Mouse (Mus musculus) adrenal gland, adult (tissue): Measurements from ENCODE around the gene Myrf.
A peak's percentile ranks its signal among the peaks of the same experiment; 100 is the strongest.

Experiments used
- DNase-seq, 2 experiments: peaks; one replicate each; pipeline ENCODE4 v3.0.0; 2022 to 2023; ENCODE audit warnings: low spot score in 1 of 2; ENCODE audit not compliant: inconsistent age in 2 of 2

The Myrf gene

DNA sequence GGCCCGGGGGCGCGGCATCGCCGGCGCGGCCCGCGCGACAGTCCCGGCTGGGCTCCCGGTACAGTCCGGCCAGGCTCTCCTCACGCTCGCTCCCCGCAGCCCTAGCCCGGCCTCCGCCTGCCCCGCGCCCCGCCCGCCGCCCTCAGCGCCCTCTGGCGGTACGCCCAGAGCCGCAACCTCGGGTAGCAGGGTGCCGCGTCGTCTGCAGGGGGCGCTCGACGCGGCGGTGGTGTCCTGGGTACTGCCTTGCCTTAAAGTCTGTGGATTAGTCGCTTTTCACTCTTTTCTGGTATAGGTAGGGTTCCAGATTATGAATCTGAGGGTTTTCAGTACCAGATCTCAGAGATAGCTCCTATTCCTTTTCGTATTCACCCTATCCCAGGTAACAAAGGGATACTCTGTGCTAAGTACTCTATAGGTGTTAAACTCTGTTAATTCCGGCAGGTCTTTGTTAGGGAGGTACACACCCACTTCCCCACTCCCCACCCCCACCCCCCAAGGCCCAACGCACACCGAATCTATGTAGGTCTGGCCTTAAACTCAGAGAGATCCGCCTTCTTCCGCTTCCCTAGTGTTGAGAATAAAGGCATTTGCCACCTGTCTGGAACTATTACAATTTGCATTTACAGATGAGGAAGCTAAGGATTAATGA lies at the start of gene Myrf:
TSS of gene Myrf (minus strand) at position 95 of the 652 bp plus-strand sequence.
- peak; percentile 85 to 94 for DNase-seq

DNA sequence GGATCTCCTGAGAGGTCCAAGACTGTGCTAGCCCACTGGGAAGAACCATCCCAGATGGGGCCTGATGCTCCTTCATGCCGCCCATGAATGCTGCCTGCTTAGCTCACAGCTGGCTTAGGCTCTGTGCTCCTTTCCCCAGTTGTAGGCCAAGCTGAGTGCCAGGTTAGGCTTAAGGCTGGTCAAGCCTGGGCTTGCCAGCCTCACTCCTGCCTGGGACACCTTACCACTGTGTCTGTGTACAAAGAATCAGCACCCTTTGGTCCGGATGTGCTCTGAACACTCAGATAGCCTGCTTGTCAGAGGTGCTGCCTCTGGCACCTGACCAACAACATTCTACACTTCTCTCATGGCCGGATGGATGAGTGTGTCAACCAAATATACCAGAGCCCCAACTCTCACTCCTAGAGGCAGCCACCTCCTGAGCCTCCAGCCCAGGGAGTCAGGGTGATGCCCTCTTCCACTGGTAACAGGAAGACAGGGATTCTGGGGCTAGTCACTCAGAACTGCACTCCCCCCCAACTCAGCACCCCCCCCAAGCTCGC lies 49.1 kb upstream of the Myrf start:
- peak in 1 of 2 experiments; percentile 49 for DNase-seq

DNA sequence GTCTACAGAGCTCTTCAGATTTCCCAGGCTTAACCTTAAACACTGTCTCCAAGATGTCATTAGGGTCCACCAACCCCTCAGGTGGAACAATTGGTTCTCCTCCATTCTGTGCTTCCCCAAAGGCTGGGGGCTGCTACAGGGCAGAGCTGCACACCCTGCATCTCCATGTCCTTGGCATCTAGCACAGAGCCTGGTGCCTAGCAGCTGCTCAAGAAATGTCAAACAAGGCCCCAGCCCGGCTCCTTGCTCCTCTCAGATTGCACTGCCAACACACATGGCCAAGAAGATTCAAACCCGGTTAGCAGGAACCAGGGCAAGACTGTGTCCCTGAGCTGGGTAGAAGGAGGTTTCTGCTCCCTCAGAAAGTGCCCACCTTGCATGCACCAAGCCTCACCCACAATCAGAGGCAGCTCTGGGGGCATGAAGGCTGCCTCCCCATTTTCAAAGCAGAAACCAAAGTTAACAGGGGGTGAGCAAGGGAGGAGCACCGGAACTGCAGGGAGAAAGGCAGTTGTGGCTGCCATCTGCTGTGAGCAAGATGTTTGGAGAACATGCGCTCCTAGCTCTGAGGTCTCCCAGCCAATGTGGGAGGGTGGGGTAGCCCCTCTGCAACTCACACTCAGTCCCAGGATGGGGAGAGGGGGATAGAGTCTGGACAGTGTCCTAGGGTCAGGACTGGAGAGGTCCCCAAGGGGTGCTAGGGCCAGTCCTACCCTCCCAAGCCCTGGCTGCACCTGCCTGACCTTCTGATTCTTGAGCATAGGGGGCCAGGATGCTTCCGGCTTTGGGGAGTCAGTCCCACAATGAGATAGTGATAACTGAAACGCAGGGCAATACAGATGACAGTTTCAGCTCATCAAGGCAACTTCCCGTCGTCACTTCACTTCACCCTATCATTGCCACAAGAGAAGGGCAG lies 47.8 kb upstream of the Myrf start:
- no peak for DNase-seq

DNA sequence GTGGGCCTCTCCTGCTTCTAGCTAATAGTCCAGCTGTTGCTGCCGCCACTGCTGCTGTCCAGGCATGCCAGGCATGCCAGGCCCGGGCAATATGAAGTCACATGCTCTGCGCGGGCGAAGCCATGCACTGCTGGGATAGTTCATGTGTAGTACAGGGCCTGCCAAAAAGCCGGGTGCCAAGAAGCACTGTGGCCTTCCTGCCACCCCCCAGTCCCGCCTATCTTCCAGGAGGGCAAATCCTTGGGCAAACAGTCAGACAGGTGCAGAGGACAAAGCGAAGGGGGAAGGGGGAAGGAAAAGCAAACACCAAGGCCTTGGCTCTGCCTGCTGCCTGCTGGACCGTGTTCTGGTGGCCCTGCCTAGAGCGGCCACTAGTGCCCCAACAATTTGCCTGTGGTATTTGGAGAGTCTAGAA lies 45.9 kb upstream of the Myrf start:
- DNase-seq, result no peak

DNA sequence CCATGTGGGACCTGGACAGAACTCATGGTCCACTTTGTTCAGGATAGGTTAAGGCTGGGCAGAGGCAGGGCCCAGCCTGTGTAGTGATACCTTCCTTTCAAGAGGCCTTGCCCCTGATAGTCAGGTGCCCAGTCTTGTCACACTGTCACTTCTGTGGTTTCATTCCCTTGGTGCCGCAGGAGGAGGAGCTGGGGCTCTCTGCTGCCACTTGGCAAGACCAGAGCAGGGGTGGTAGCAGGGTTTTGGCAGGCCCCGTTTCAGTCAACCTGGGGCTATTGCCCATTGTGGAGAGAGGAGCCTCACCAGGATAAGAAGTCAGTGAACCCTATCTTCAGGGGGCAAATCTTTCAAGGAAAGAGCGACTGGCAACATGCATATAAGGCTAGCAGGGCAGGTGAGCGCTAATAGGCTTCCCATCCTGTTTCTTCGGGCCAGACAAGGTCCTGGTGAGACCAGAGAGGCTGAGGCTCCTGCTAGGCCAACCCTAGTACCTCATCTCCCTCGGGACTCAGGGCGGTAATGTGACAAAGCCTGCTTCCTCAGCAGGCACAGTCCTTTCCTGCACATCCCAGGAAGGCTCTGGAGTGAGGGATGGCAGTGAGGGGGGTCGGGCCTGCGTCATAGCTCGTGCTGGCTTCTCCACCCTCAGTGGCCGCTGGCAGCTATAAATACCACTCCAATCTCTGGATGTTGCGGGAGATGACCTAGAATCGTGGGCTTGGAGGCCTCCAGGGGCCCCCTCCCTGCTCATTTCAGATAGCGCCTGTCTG lies 40.4 kb upstream of the Myrf start:
- no peak for DNase-seq

DNA sequence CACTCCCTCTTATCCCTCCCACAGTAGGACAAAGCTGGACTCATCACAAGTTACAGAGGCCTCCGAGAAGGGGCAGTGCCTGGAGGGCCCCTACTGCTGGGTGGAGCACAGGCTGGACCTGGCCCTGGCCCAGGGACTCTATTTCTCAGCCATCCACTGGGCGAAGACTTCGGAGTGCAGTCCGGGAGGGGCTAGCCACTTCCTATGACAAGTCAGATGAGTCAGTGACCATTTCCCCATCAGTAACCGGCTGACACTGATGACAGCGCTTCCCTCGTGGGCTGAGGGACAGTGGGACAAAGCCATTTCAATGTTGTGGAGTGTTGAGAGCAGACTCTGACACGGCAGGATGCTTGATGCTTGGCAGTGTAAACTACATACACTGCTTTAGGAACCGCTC lies 39.1 kb upstream of the Myrf start:
- DNase-seq, result peak; percentile 21 to 48

DNA sequence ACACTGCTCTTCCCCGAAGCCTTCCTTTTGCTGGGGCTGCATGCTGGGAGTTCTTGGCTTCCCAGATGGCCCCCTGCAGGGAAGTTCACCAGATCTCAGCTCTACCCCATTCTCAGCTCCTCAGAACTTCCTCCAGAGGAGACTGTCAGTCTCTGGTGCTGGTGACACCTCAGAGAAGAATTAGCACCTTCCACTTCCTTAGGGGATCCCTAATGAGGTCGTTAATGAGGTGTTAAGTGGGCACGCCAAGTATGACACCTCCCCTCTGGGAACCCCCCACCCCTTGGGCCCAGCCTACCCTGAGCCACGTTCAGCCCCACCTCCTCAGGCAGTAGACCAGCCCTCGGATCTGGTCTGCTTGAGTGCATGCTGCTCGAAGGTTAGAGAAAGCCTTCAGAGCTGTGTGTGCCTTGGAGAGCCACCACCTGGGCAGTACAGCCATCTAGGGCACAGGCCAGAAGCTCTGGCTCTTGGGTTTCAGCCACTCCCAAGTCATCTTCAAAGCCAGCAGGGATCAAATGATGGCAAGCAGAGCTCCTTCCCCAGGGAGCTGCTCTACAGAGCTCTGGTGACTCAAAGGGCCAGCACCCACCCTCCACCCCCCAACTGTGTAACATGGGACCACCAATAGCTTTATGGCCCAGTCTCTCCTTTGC lies 38.2 kb upstream of the Myrf start:
- peak in 1 of 2 experiments; percentile 49 for DNase-seq

DNA sequence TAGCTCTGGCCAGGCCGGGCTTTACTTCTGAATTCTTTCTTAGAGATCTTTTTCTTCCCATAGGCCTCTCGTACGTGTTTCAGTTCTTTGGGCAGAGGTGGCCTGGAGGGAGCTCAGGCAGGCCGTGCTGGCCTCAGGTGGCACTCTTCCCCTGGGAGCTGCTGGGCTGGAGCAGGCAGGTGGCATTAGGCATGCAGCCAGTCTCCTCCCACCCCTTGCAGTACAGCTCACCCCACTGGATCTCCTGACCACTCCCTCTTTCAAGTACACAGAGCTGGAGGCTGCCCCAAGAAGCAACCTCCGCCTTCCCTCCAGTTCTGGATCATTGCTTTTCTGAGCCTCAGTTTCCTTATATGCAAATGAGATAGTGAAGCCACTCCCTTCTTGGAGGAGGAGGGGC lies 37.2 kb upstream of the Myrf start:
- peak in 1 of 2 experiments; percentile 55 for DNase-seq

DNA sequence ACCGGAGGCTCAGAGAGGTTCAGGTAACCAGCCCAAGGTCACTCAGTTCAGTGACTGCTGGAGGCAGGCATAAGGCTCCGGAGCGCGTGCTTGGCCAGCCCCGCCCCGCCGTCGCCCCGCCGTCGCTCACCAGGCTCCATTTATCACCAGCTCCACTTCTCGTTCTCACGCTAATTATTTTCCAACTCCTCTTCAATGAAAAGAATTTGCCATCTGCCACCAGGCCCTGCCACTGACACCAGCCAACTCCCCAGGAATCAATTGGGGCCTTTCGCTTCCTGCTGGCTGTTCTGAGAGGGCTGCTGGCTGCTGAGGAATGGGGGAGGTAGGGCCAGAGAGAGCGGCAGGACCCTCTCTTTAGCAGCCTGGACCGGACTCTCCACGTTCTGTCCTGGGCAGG lies 36.8 kb upstream of the Myrf start:
- DNase-seq, result peak in 1 of 2 experiments; percentile 48

DNA sequence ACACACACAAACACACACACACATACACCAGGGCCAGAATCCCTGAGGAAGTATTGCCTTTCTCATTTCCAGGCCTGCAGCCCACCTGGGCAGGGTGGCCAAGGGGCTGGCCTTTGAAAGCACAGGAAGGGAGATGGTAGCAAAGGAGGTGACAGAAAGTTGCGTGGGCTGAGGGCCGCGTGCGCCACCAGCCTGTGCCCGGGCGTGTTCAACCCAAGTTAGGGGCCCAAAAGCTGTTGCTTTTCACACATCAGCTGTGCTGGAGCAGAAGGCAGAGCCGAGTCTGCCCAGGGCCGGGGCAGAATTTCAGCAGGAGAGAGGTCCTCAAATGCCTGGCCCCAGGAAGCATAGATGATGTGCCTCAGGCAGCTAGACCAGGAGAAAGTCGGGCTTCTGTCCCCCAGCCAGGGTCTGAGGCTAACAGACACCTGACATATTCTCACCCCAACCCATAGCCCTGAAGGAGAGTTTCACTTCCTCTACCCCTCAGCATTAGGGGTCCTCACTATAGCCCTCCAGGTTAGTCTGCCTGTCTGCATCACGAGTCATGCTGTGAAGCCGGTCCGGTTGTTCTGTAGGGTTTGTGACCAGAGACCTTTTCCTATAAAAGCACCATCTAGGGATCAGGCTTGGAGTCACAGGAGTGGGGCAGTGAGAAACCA lies 36.1 kb upstream of the Myrf start:
- no peak for DNase-seq

DNA sequence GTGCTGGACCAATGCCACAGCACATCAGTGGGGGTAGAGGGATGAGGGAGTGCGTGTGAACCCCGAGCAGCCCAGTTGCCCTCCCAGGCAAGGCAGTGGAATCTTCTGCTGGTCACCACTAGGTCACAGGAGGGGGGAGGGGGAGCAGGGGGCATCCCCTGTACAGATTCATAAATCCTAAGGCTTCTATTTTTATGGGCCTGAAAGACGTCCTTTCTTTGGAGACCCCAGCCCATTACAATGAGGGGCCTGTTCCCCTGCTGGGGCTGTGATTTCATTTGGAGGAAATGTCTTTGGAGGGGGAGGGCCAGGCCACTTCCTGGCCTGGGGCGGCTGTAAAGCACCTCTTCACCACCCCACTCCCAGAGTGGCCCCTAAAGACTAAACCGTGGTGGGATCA lies 33.5 kb upstream of the Myrf start:
- DNase-seq, result no peak

DNA sequence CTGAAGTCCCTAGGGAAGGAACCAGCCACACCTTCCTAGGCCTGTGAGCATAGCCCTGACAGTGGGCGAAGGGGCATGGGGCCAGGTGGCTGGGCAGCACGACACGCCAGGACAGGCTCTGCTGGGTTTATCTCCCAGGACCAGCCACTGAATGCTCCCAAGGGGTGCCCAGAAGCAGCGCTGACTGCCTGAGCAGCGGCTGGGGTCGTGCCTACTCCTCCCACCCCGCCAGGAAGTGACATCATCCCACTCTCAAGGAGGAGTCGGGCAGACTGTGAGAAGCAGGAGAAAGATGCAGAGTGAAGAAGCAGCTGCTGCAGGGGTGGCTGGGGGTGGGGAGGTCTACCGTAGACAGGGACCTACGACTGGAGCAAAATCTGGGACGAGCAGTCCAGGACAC lies 32.2 kb upstream of the Myrf start:
- DNase-seq, result no peak

DNA sequence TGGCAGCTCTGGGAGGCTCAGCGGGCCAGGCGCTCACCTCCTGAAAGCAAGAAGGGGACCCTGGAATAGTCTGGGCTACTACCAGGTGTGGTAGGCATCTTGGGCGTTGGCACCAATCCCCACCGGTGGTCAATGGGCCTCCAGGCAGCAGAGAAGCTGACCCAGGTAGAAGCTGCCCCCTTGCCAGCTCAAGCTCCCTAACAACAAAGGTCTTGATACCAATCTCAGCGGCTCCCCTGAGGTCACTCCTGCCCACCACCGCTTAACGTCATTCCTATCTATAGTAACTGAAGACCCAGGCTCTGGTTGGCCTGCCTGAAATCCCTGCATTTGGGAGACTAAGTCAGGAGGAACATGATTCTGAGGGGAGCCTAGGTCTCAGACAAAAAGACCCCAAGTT lies 31.0 kb upstream of the Myrf start:
- no peak for DNase-seq

DNA sequence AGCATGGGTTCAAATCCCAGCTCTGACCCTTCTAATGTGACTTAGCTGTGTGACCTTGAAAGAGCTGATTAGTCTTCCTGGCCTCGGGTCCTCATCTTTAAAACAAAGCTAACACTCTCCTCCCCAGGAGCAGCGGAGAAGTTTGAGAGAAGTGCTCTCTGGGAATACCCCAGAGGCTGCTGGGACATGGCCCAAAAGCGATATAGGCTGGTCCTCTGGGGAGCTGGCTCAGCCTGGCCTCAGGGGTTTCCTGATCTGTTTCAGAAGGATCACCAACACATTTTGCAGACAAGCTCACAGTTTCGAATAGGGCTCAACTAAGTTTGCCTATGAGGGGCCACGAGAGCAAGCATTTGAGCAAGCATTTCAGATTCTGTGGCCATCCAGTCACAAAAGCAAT lies 29.8 kb upstream of the Myrf start:
- no peak for DNase-seq

DNA sequence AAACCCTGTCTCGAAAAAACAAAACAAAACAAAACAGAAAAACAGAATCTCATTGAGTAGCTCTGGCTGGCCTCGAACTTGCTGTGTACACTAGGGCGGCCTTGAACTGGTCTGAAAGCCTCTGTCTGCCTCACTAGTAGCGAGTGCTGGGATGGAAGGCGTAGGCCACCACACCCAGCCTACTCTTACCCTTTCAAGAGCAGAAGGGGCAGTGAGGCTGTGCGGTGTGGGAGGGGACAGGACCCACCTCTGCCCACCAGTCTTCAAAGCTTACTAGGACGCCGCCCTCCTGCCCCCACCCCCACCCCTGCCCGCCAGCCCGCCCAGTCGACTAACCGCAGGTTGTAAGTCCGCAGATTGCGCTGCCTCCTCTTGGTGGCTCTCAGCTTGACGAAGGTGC lies 28.3 kb upstream of the Myrf start:
- DNase-seq, result no peak

DNA sequence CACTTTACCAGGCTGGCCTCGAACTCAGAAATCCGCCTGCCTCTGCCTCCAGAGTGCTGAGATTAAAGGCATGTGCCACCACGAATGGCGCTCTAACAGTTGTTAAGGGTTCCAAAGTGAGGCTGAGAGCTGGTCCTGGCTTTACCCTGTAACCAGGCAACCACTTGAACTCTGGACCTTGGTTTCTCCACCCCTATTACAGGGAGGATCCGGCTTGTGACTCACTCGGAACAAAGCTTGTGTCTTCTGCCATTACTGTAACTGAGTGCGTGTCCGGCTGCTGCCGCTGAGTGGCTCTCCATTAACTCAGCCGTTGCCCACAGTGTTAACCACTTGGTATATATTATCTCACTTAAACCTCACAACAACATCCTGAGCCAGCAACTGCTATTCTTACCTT lies 27.4 kb upstream of the Myrf start:
- peak; percentile 22 to 47 for DNase-seq

DNA sequence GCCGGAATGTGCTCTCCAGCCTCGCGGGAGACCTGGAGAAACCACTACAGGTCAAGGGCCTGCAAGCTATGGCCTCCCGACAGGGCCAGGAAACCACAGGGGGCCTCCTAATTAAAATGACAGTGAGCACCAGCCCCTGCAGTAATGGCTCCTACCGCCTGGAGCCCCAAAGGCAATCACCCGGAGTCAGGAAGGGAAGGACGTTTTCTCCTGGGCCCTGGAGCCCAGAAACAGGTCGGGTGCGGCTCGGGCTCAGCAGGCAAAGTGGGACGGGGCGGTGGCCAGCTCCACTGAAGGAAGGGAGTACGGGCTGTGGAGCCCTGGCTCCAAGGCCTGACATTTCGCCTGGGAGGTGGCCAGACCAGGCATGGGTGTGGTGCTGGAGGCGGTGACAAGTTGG lies 26.5 kb upstream of the Myrf start:
- peak; percentile 23 to 62 for DNase-seq

DNA sequence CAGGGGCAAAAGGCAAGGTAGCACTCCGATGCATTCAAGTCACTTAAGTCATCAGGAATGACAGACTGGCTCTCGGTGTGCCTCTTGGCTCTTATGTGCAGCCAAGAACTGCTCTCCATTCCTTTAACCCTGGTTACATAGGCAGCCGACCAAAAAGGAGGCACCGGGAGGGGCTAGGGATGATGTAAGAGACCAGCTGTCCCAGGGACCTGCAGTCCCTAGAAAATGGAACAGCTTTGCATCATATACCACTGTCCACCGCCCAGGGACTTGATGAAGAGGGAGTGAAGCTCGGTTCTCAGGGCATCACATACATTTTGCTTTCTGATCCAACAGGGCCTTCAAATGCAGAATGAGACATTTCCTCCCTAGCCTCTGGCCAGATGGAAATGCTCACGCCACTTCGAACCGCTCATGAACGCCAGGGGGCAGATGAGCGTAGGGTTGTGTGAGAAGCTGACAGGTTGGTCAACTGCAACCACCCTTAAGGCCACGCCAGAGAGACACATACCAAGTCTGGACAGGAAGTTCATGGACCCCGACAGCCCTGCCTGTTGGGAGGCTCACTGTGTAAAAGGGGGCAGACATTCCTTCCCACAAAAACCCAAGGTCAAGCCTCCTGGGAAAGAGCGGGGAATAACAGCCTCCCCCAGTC lies 25.8 kb upstream of the Myrf start:
- peak; percentile 75 to 93 for DNase-seq

DNA sequence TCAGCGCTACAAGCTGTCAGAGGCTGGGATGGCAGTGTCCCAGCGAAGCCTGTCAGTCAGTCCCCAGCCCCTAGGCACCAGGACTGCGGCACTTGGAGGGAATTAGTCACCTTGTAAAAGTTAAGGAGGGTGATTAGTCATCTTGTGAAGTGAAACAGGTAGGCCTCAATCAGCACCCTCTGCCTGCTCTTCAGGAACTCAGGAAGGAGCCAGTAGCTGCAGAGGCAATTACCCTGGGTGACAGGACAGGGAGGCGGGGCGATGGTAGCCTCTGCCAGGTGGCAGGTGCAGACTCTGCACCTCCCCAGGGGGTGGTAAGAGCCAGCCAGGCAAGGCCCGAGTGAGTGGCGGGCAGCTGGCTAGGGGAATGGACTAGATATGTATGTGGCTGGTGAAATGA lies 20.8 kb upstream of the Myrf start:
- no peak for DNase-seq
